Mouse (Mus musculus): ENCODE results near the gene Gnpat.

DNA sequence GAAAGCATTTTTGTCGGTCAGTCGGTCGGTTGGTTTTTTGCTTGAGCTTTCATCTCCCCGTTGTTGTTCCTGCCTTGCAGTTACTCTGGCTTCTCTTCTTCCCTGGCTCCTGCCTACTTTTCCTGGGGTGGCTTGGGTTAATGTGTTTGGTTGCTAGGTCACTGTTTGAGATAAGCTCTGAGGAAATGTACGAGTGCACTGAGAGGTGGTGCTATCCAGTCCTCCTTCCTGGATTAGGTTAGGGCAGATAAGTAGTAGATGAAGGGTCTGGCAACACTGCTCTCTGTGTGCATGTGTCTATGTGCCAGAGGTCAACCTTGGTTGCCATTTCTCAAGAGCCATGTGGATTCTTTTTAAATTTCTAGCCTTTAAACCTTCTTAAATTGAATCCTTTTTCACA, 9.9 kb downstream of the Gnpat start:
- TF ChIP-seq CTCF (IDR thresholded peaks at IDR 0.05; ENCODE audit: control insufficient read depth, insufficient read depth, low read length) (no peak), POLR2A (IDR thresholded peaks at IDR 0.05; ENCODE audit: borderline replicate concordance, control insufficient read depth, low read depth, low read length) (no peak)

Measured in bone marrow, adult 2 months (tissue).